Mouse (Mus musculus): ENCODE measurements around the gene Kcnq5.

DNA sequence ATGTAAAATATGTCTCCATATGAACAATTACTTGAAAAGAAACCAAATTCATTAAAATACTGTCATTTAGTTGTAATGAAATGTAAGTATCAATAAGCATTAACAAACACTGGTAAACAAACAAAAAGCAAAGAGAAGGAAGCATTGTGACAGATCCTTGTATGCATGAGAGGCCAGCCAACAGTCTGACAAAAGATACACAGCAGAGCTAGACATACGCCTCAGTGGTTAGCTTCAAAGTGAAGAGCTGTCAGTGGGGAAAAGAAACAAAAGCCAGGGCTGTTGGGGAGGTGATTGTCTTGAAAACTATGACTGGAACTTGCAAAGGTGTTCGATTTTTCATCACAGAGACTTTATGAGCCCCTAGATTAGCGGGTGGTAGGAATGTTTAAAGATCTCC is 78.0 kb downstream of the Kcnq5 start:
- no peak for TF ChIP-seq CTCF (IDR thresholded peaks at IDR 0.05; ENCODE audit: low read depth, low read length)
- TF ChIP-seq EP300 (IDR thresholded peaks at IDR 0.05; ENCODE audit: insufficient read depth, low read depth, low read length) = no peak

Data from ES-Bruce4 (cell line).